Mouse (Mus musculus) heart, postnatal 36 days (tissue): Measurements from ENCODE around the gene Nptn. TPM values are rescaled to one million over a fixed set of nuclear protein-coding genes. Genes with fewer than 3 reads are reported as not detected.

Experiments
- DNase-seq, 2 experiments: peaks; one replicate each; pipeline ENCODE4 v3.0.0; 2021 to 2022
- intact Hi-C: fragments of 180-260 bp; cut with DNase I; formaldehyde crosslinking; loops from one replicate; pipeline ENCODE4 v1.15.1; 2025
- total RNA-seq, 2 experiments: library from RNA; stranded (reverse); gene quantifications; 2 replicates each; pipeline ENCODE4 v1.2.3; 2021

Gene Nptn
- total RNA-seq = 100 to 1,000 TPM; 130 to 145 TPM

DNA sequence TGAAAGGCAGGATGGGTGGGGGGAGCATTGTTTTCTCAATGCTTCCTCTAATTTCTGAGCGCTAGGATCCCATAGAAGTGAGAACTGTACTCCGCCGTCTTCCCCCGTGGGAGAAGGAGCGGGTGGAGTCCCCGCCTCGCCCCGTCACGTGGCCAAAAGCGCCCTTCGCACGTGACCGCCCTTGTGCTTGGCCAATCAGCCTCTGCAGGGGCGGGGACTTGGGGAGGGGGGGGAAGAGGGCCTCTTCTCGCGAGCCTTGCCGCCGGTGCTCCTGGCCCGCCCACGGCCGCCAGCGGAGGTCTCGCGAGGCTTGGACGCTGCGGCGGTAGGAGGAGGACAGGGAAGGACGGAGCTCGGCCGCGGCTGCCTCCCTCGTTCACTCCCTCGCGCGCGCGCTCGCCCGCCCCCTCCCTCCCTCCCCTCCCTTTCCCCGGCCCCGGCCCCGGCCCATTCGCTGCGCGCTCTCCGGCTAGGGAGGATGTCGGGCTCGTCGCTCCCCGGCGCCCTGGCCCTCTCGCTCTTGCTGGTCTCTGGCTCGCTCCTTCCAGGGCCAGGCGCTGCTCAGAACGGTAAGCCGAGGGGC is at the start of gene Nptn:
Gene Nptn (plus strand): TSS at position 283 of the 583 bp plus-strand sequence.
- intact Hi-C loops = loop anchor here (2.0 to 5.0 kb wide), 2 partner anchors 35 to 1075 kb away; partner anchors contain the start of gene Pkm
- peak; percentile 96 to 98 for DNase-seq

- intact Hi-C loops = no loop called here
- no peak for DNase-seq
Observed at GRCm38 (mm10) chr9:58533322-58533721, 48.7 kb upstream of the Nptn start.

GRCm38 (mm10) chr9:58534766-58535165 is 47.3 kb upstream of the Nptn start:
- DNase-seq = peak; percentile 42 to 44
- intact Hi-C loops = loop anchor here (1.0 to 5.0 kb wide), 3 partner anchors 118 to 393 kb away; no protein-coding TSS in a partner anchor

DNA sequence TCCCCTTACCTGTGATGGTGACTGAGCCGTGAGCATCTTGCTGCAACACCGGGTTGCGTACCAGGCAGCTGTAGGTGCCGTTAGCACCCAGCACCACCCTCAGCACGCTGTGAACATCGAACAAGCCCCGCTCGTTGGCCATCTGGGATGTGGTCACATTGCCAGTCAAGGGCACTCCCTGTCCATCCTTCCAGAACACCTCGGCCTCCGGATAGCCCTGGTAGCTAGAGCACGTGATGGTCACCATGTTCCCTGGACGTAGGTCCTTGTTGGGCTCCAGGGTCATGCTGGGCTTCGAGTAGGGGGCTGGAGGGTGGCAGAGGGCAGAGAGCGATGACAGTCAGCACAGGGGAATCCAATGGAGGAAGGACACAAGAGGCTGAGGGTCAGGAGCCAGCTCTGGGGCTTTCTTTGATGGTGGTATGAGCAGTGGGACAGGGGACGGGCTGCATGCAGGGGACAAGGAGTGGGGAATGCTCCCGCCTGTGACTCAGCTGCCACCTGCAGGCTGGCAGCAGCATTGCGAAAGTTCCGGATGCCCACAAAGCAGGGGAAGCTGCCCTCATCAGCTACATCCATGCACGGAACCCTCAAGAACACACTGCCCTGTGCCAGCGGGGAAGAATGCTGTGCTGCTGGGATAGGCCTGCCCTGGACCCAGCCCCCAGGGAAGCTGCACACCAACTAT is 46.4 kb upstream of the Nptn start:
- no peak for DNase-seq
- intact Hi-C loops = loop anchor here (1.0 to 5.0 kb wide), 3 partner anchors 117 to 392 kb away; no protein-coding TSS in a partner anchor

GRCm38 (mm10) chr9:58537774-58538173 is 44.3 kb upstream of the Nptn start:
- intact Hi-C loops = loop anchor here (5.0 kb wide), 1 partner anchor 390 kb away; no protein-coding TSS in a partner anchor
- no peak for DNase-seq

- peak; percentile 56 to 62 for DNase-seq
- intact Hi-C loops = loop anchor here (1.0 to 5.0 kb wide), 4 partner anchors 38 to 387 kb away; no protein-coding TSS in a partner anchor
Observed at GRCm38 (mm10) chr9:58539886-58540285, 42.2 kb upstream of the Nptn start.

GRCm38 (mm10) chr9:58541895-58542338 is 40.1 kb upstream of the Nptn start:
- intact Hi-C loops = loop anchor here (5.0 kb wide), 1 partner anchor 330 kb away; no protein-coding TSS in a partner anchor
- DNase-seq = peak; percentile 75 to 79

DNA sequence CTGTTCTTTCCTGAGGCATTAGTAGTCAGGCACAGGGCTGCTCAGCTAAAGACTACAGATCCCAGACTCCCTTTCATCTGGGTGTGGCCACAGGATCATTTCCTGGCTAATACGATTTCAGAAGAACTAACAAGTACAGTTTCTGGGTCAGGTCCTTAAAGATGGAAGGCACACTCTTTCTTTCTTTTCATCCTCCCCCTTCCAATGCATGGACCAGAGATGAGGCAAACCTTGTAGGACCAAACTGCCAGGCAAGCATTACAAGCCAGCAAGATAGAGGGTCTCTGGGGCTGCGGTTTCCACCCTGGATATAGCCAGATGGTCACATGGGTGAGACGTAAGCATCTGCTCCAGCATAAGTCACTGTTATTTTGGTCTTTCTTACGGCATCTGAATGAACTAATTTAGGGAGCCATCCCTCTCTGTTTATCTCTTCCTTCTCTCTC is 37.1 kb upstream of the Nptn start:
- intact Hi-C loops = loop anchor here (5.0 kb wide), 1 partner anchor 327 kb away; no protein-coding TSS in a partner anchor

DNA sequence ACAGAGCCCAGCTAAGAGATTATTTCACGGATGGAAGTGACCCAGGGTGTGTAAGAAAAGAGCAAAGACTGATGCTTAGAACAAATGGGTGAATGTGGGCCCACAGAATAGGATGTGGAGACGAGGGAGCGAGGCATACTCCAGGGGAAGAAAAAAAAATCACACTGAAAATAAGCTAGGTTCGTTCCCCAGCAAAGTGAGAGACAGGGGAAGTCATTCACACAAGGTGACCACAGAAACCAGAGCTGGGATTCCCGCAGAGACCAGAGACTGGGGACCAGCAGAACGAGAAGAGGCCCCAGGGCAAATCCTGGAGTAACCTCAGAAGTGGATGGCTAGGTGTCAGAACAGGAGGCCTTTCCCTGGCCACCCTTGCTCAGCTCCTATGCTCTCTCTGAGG is 36.6 kb upstream of the Nptn start:
- no peak for DNase-seq
- intact Hi-C loops = no loop called here

More for the DNA sequence above, 37.1 kb upstream of the Nptn start:
- peak in 1 of 2 experiments; percentile 35 for DNase-seq

- no peak for DNase-seq
- intact Hi-C loops = no loop called here
Observed at GRCm38 (mm10) chr9:58546630-58547360, 35.2 kb upstream of the Nptn start.

DNA sequence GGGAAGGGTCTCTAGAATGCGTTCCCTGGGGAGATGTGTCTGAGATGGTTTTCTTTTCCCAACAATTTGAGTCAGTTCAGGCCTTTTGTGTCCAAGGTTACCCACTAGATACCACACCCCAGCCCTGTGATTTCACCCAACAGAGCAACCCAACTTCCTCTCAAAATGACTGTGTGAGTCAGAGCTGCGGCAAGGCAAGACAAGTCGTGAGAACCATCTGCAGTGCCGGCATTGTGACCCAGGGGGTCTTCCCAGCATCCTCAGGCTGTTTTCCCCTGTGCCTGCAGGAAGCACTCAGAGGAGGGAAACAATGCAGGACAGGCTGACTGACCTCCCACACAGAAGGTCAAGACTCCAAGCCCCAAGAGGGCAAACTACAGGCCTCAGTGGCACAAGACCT is 33.1 kb upstream of the Nptn start:
- intact Hi-C loops = no loop called here
- no peak for DNase-seq

DNA sequence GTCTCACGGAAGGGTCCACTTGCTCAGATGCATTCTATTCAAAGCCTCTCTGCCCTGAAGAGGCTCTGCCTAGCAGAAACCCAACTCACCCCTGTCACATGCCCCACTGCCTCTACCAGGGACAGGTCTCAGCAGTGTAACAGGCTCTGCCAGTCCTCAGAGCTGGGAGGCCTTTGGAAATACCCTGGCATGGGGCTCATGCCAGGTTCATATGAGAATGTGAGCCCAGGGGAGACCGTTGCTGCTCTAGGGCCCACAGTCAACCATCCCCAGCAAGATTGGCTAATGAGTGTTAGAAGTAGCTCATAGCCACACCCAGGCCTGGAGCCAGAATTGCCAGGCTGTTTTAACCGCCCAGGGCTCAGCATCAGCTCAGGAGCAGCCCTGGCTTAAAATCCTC is 32.3 kb upstream of the Nptn start:
- intact Hi-C loops = no loop called here
- DNase-seq = no peak

GRCm38 (mm10) chr9:58550928-58551327 is 31.1 kb upstream of the Nptn start:
- intact Hi-C loops = no loop called here
- DNase-seq = no peak

- intact Hi-C loops = no loop called here
- DNase-seq = no peak
Observed at GRCm38 (mm10) chr9:58552083-58552482, 30.0 kb upstream of the Nptn start.

DNA sequence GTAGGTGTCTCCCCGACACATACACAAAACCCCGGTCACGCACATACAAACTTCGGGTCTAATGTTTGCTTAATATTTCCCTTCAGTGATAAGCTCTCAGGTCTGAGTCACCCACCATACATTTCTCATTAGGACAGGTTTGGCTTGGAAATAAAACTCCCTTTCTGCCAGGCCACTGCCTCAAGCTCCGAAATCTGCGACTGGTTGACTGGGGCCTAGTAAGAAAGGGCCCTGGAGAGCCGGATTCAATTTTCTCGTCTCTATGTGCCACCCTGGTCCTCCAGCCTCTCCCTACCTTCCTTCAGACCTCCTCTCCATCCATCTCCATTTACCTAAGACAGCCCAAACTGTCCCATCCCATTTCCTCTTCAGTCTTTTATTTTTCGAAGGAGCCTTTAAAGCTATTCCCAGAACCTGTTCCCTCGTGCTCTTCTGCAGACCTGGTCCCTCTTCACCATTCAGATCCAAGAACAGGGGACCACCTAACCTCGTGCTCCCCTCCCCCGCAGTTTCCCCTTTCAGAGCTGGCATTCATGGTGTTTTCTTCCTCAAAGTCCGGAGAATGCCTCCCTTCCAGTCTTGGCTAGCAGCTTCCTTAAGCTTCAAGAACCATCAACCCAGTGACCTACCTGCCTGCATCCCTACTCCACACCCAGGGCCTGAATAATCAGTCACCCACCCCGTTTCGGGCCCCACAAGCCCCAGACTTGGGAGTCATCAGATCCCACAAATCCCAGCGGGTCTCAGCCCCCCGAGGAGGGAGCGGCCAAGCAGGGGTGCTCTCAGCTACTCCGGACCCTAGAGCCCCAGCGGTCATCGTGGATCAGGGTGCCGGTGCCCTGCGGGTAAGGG is 27.8 kb upstream of the Nptn start:
- peak in 1 of 2 experiments; percentile 41 for DNase-seq

GRCm38 (mm10) chr9:58554908-58555684 is 26.9 kb upstream of the Nptn start, which contains the start of gene Cd276:
Gene Cd276 (minus strand): TSS chr9:58555437.
- peak; percentile 61 to 66 for DNase-seq
- intact Hi-C loops = loop anchor here (2.0 kb wide), 1 partner anchor 24 kb away; no protein-coding TSS in a partner anchor

More for the DNA sequence above, 27.8 kb upstream of the Nptn start:
- intact Hi-C loops = loop anchor here (2.0 kb wide), 1 partner anchor 25 kb away; no protein-coding TSS in a partner anchor

GRCm38 (mm10) chr9:58555685-58556414 is 26.2 kb upstream of the Nptn start:
- DNase-seq = no peak
- intact Hi-C loops = loop anchor here (2.0 kb wide), 1 partner anchor 23 kb away; no protein-coding TSS in a partner anchor

DNA sequence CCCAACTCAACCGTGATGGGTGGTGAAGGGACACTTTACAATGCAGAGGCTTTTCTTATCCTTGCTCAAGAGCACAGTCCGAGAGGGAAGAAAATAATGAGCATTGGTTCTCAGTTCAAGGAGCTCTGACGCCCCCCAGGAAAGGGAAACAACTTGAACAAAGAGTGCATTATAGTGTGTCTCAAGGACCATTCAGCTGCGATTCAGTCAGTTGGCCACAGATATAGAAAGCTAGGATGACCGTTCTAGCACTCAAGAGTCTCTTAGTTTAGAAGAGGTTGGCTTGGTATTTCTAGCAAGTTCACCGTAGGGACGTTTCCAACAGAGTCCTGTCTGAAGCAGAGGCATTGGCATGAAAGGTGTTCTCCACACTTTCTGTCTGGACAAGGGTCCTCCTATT is 25.4 kb upstream of the Nptn start:
- intact Hi-C loops = no loop called here
- DNase-seq = no peak
